Mouse (Mus musculus) MEL (cell line): ENCODE measurements around the gene Plbd1. TPM values are rescaled to one million over a fixed set of nuclear protein-coding genes. Genes with fewer than 3 reads are reported as not detected.
A peak's percentile ranks its signal among the peaks of the same experiment; 100 is the strongest.

Experiments
- DNase-seq: peaks from one replicate; pipeline ENCODE4 v3.0.0; 2011; ENCODE audit warnings: low read depth, low spot score
- H3K27ac ChIP-seq: 2 replicates; pipeline ENCODE4 v1.5.1; 2012; ENCODE audit warnings: low read depth, mild to moderate bottlenecking, control low read depth, low read length, moderate library complexity; ENCODE audit not compliant: control insufficient read depth
- H3K27me3 ChIP-seq, 2 experiments: fragments of 150-350 bp in 1 of 2; sonication (generic) in 1 of 2; 2 replicates each; pipeline ENCODE4 v1.6.1; 2012; ENCODE audit warnings: low read length in 2 of 2, mild to moderate bottlenecking in 2 of 2, improper control_type of control experiment in 1 of 2, moderate library complexity in 1 of 2; ENCODE audit not compliant: insufficient read depth in 2 of 2, control insufficient read depth in 1 of 2
- H3K36me3 ChIP-seq, 2 experiments: 2 replicates each; pipeline ENCODE4 v1.6.1; 2012 to 2014; ENCODE audit warnings: low read length in 2 of 2, improper control_type of control experiment in 1 of 2, inconsistent platforms in 1 of 2, mild to moderate bottlenecking in 1 of 2; ENCODE audit not compliant: insufficient read depth in 2 of 2, control insufficient read depth in 1 of 2
- H3K4me1 ChIP-seq, 2 experiments: fragments of 150-350 bp in 1 of 2; sonication (generic) in 1 of 2; 2 replicates each; pipeline ENCODE4 v1.6.1; 2012; ENCODE audit warnings: low read length in 2 of 2, improper control_type of control experiment in 1 of 2, mild to moderate bottlenecking in 1 of 2; ENCODE audit not compliant: insufficient read depth in 2 of 2, control insufficient read depth in 1 of 2
- H3K4me3 ChIP-seq, 2 experiments: fragments of 150-350 bp in 1 of 2; sonication (generic) in 1 of 2; 2 replicates each; pipeline ENCODE4 v1.5.1; 2012; ENCODE audit warnings: low read depth in 2 of 2, low read length in 2 of 2, mild to moderate bottlenecking in 2 of 2, moderate library complexity in 2 of 2, control low read depth in 1 of 2, improper control_type of control experiment in 1 of 2; ENCODE audit not compliant: control insufficient read depth in 1 of 2, insufficient read depth in 1 of 2
- H3K79me2 ChIP-seq: 2 replicates; pipeline ENCODE4 v1.6.1; 2012; ENCODE audit warnings: mild to moderate bottlenecking, low read length, moderate library complexity; ENCODE audit not compliant: control insufficient read depth, poor library complexity, insufficient read depth
- H3K9ac ChIP-seq: 2 replicates; pipeline ENCODE4 v1.6.1; 2012; ENCODE audit warnings: low read depth, mild to moderate bottlenecking, control low read depth, low read length, moderate library complexity; ENCODE audit not compliant: control insufficient read depth, poor library complexity, severe bottlenecking
- H3K9me3 ChIP-seq: fragments of 150-350 bp; sonication (generic); replicated peaks from 2 replicates; pipeline ENCODE4 v1.6.1; 2012; ENCODE audit warnings: mild to moderate bottlenecking, low read length, improper control_type of control experiment, moderate library complexity; ENCODE audit not compliant: insufficient read depth
- BHLHE40 ChIP-seq: IDR thresholded peaks from 2 replicates; pipeline ENCODE4 v1.6.1; 2012; ENCODE audit warnings: low read depth, mild to moderate bottlenecking, inconsistent platforms, low read length, improper control_type of control experiment, borderline replicate concordance
- CHD1 ChIP-seq: IDR thresholded peaks from 2 replicates; pipeline ENCODE4 v1.6.1; 2012; ENCODE audit warnings: low read depth, mild to moderate bottlenecking, inconsistent platforms, low read length, improper control_type of control experiment
- CHD2 ChIP-seq: IDR thresholded peaks from 2 replicates; pipeline ENCODE4 v1.6.1; 2011; ENCODE audit warnings: low read length, improper control_type of control experiment
- ELF1 ChIP-seq: IDR thresholded peaks from 2 replicates; pipeline ENCODE4 v1.6.1; 2014; ENCODE audit warnings: low read depth, mild to moderate bottlenecking, inconsistent platforms, low read length, improper control_type of control experiment, moderate library complexity
- ETS1 ChIP-seq: IDR thresholded peaks from 2 replicates; pipeline ENCODE4 v1.6.1; 2012; ENCODE audit warnings: low read depth, mild to moderate bottlenecking, inconsistent platforms, low read length, improper control_type of control experiment, moderate library complexity
- GABPA ChIP-seq: IDR thresholded peaks from 2 replicates; pipeline ENCODE4 v1.6.1; 2012; ENCODE audit warnings: low read depth, mild to moderate bottlenecking, inconsistent platforms, low read length, improper control_type of control experiment, moderate library complexity
- GATA1 ChIP-seq: IDR thresholded peaks from 2 replicates; pipeline ENCODE4 v1.6.1; 2011; ENCODE audit warnings: low read depth, low read length, improper control_type of control experiment
- JUND ChIP-seq: IDR thresholded peaks from 2 replicates; pipeline ENCODE4 v1.6.1; 2011; ENCODE audit warnings: low read depth, mild to moderate bottlenecking, improper control_type of control experiment, low read length
- KAT2A ChIP-seq: conservative IDR thresholded peaks from 2 replicates; pipeline ENCODE4 v1.6.1; 2012; ENCODE audit warnings: low read depth, low read length, improper control_type of control experiment, inconsistent platforms
- MAX ChIP-seq: IDR thresholded peaks from 2 replicates; pipeline ENCODE4 v1.6.1; 2011; ENCODE audit warnings: low read length, improper control_type of control experiment
- MAZ ChIP-seq: IDR thresholded peaks from 2 replicates; pipeline ENCODE4 v1.6.1; 2012; ENCODE audit warnings: low read depth, mild to moderate bottlenecking, inconsistent platforms, low read length, improper control_type of control experiment
- MEF2A ChIP-seq: IDR thresholded peaks from 2 replicates; pipeline ENCODE4 v1.6.1; 2014; ENCODE audit warnings: low read depth, mild to moderate bottlenecking, inconsistent platforms, low read length, improper control_type of control experiment; ENCODE audit not compliant: poor library complexity, insufficient replicate concordance, severe bottlenecking; ENCODE audit errors: extremely low read depth
- MXI1 ChIP-seq: IDR thresholded peaks from 2 replicates; pipeline ENCODE4 v1.6.1; 2011; ENCODE audit warnings: mild to moderate bottlenecking, low read depth, low read length, improper control_type of control experiment
- MYB ChIP-seq: IDR thresholded peaks from 2 replicates; pipeline ENCODE4 v1.6.1; 2011; ENCODE audit warnings: mild to moderate bottlenecking, low read depth, low read length, improper control_type of control experiment
- MYC ChIP-seq: IDR thresholded peaks from 2 replicates; pipeline ENCODE4 v1.6.1; 2011; ENCODE audit warnings: low read depth, mild to moderate bottlenecking, low read length, improper control_type of control experiment, moderate library complexity
- NELFE ChIP-seq: IDR thresholded peaks from 2 replicates; pipeline ENCODE4 v1.6.1; 2011; ENCODE audit warnings: low read depth, low read length, improper control_type of control experiment
- NRF1 ChIP-seq: IDR thresholded peaks from 2 replicates; pipeline ENCODE4 v1.6.1; 2014; ENCODE audit warnings: low read depth, mild to moderate bottlenecking, inconsistent platforms, low read length, improper control_type of control experiment, moderate library complexity; ENCODE audit not compliant: poor library complexity, insufficient read depth, severe bottlenecking
- POLR2A ChIP-seq, 2 experiments: IDR thresholded peaks; 2 replicates each; pipeline ENCODE4 v1.6.1; 2011 to 2012; ENCODE audit warnings: low read length in 2 of 2, mild to moderate bottlenecking in 2 of 2, control low read depth in 1 of 2, improper control_type of control experiment in 1 of 2, low read depth in 1 of 2, moderate library complexity in 1 of 2; ENCODE audit not compliant: control insufficient read depth in 1 of 2, insufficient read depth in 1 of 2, poor library complexity in 1 of 2
- POLR2AphosphoS5 ChIP-seq: IDR thresholded peaks from 2 replicates; pipeline ENCODE4 v1.6.1; 2012; ENCODE audit warnings: low read depth, borderline replicate concordance, mild to moderate bottlenecking, inconsistent platforms, low read length, moderate library complexity, mixed read lengths
- SIN3A ChIP-seq: IDR thresholded peaks from 2 replicates; pipeline ENCODE4 v1.6.1; 2012; ENCODE audit warnings: low read length, improper control_type of control experiment, inconsistent platforms
- SMC3 ChIP-seq: IDR thresholded peaks from 2 replicates; pipeline ENCODE4 v1.6.1; 2011; ENCODE audit warnings: low read depth, low read length, improper control_type of control experiment
- UBTF ChIP-seq: IDR thresholded peaks from 2 replicates; pipeline ENCODE4 v1.6.1; 2012; ENCODE audit warnings: low read depth, mild to moderate bottlenecking, inconsistent platforms, low read length, improper control_type of control experiment, moderate library complexity, borderline replicate concordance; ENCODE audit not compliant: insufficient read depth
- USF1 ChIP-seq: IDR thresholded peaks from 2 replicates; pipeline ENCODE4 v1.6.1; 2014; ENCODE audit warnings: low read depth, mild to moderate bottlenecking, inconsistent platforms, low read length, improper control_type of control experiment, moderate library complexity
- USF2 ChIP-seq, 2 experiments: IDR thresholded peaks; 2 replicates each; pipeline ENCODE4 v1.6.1; 2011 to 2012; ENCODE audit warnings: improper control_type of control experiment in 2 of 2, low read length in 2 of 2, borderline replicate concordance in 1 of 2, inconsistent platforms in 1 of 2, low read depth in 1 of 2, mild to moderate bottlenecking in 1 of 2; ENCODE audit not compliant: insufficient read depth in 1 of 2
- ZKSCAN1 ChIP-seq: IDR thresholded peaks from 2 replicates; pipeline ENCODE4 v1.6.1; 2012; ENCODE audit warnings: low read depth, mild to moderate bottlenecking, inconsistent platforms, low read length, improper control_type of control experiment, moderate library complexity
- ZMIZ1 ChIP-seq: IDR thresholded peaks from 2 replicates; pipeline ENCODE4 v1.6.1; 2012; ENCODE audit warnings: low read depth, mild to moderate bottlenecking, inconsistent platforms, low read length, improper control_type of control experiment, moderate library complexity
- ZNF384 ChIP-seq: IDR thresholded peaks from 2 replicates; pipeline ENCODE4 v1.6.1; 2012; ENCODE audit warnings: low read depth, mild to moderate bottlenecking, inconsistent platforms, low read length, improper control_type of control experiment
- polyA plus RNA-seq, 2 experiments: library from polyadenylated mRNA; stranded (reverse) in 1 of 2; unstranded in 1 of 2; fragments of >175 nt in 1 of 2; fragments of >200 nt in 1 of 2; gene quantifications; 2 replicates each; pipeline versions ENCODE4 v1.2.1 to v1.2.4; 2012; ENCODE audit warnings: low replicate concordance in 2 of 2, low read depth in 1 of 2; ENCODE audit not compliant: insufficient read length in 2 of 2, insufficient read depth in 1 of 2, missing spikeins in 1 of 2
- total RNA-seq: library from RNA; depleted of rRNA; stranded (reverse); fragments of 300-350 nt; gene quantifications from 2 replicates; pipeline ENCODE4 v1.2.3, GENCODE M21; 2012

The Plbd1 gene
- total and polyA plus RNA-seq, 3 experiments, result not detected

GRCm38 (mm10) chr6:136647455-136647861, 14.3 kb downstream of the Plbd1 start:
- no peak overlapping the region for H3K27ac ChIP-seq
- peaks cover 0 to 10% of the 10 kb centered on the region in 2 experiments; a peak in 2 of 4 replicates for H3K4me1 ChIP-seq
- no peaks in the 10 kb centered on the region for H3K36me3 ChIP-seq
- no peaks in the 10 kb centered on the region; a peak in 1 of 4 replicates for H3K27me3 ChIP-seq
- no peak overlapping the region for H3K9ac ChIP-seq
- H3K79me2 ChIP-seq, result no peaks in the 10 kb centered on the region
- DNase-seq, result peak; percentile 42
- TF ChIP-seq SIN3A, result no peak
- TF ChIP-seq NELFE, result no peak
- TF ChIP-seq GABPA, result no peak
- TF ChIP-seq CHD2, result no peak
- TF ChIP-seq MAZ, result no peak
- TF ChIP-seq BHLHE40, result no peak
- no peak for TF ChIP-seq UBTF
- TF ChIP-seq JUND, result no peak
- TF ChIP-seq MAX, result no peak
- no peak for TF ChIP-seq POLR2A (IDR thresholded peaks at IDR 0.05; ENCODE audit: control insufficient read depth in 1 of 2, insufficient read depth in 1 of 2, low read depth in 1 of 2, low read length in 2 of 2, poor library complexity in 1 of 2)
- no peak for TF ChIP-seq KAT2A
- TF ChIP-seq ELF1, result no peak
- no peak for TF ChIP-seq ZNF384
- no peak for TF ChIP-seq ZMIZ1
- TF ChIP-seq USF2 (IDR thresholded peaks at IDR 0.05; ENCODE audit: borderline replicate concordance in 1 of 2, insufficient read depth in 1 of 2, low read depth in 1 of 2, low read length in 2 of 2), result no peak
- TF ChIP-seq ZKSCAN1, result no peak
- TF ChIP-seq SMC3, result no peak
- TF ChIP-seq CHD1, result no peak
- TF ChIP-seq USF1, result no peak
- H3K4me3 ChIP-seq, result no peak overlapping the region
- H3K9me3 ChIP-seq, result no peaks in the 10 kb centered on the region

GRCm38 (mm10) chr6:136646207-136646606, 15.5 kb downstream of the Plbd1 start:
- Histone ChIP-seq H3K9ac (no peak overlapping the region), H3K27me3 (no peaks in the 10 kb centered on the region; a peak in 1 of 4 replicates), H3K36me3 (no peaks in the 10 kb centered on the region), H3K9me3 (no peaks in the 10 kb centered on the region), H3K79me2 (no peaks in the 10 kb centered on the region), H3K4me1 (peaks cover 0 to 10% of the 10 kb centered on the region in 2 experiments; a peak in 2 of 4 replicates), H3K4me3 (no peak overlapping the region), H3K27ac (peak overlapping the region; percentile 2; the same call in 1 of the 2 replicates)
- TF ChIP-seq GABPA (no peak), ETS1 (no peak), MAX (no peak), MAZ (no peak), MXI1 (no peak), MYC (no peak), ZKSCAN1 (no peak), GATA1 (no peak), ELF1 (no peak), NRF1 (no peak), ZMIZ1 (no peak), USF1 (no peak), CHD1 (no peak), MYB (no peak), POLR2AphosphoS5 (no peak), JUND (no peak), MEF2A (no peak)
- no peak for DNase-seq
